Mouse (Mus musculus) frontal cortex, adult 2 months (tissue): ENCODE measurements around the gene Arhgdib. TPM values are rescaled to one million over a fixed set of nuclear protein-coding genes. Genes with fewer than 3 reads are reported as not detected.
"Not testable (repeated sequence)": the region's sequence is repeated elsewhere in the genome, so short reads cannot be mapped to it uniquely, and the experiment has no call there.

Experiments
- DNase-seq, 2 experiments: peaks; one replicate each; pipeline ENCODE4 v3.0.0; 2022; ENCODE audit warnings: low spot score in 1 of 2; ENCODE audit errors: extremely low spot score in 1 of 2
- polyA plus RNA-seq: library from polyadenylated mRNA; depleted of rRNA; stranded (reverse); fragments of >200 nt; gene quantifications from 2 replicates; pipeline ENCODE4 v1.2.3, GENCODE M21; 2012; rRNA removed

Arhgdib gene
- polyA plus RNA-seq, 1 experiment = 28.9 TPM

GRCm38 (mm10) chr6:136894532-136895339, 47.0 kb downstream of the Arhgdib start:
- no peak for DNase-seq

DNA sequence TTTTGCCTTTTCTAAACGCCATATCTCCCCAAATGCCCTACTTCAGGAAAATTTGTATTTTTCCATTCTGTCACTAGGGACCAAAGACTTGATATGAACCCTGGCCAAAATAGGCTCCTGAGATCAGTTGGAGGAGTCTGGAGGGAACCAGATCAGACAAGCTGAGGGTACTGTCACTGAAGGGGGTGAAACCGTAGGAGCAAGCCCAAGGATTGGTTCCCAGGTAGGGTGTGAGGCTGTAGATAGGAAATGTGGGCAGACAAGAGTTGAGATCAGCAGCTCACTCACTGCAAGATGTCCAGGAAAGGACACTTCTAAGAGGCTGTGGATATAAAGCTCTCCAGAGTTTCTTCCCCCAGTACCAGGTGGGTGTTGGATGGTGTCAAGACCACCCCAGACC, 49.7 kb downstream of the Arhgdib start:
- DNase-seq = no peak

- DNase-seq = peak in 1 of 2 experiments; percentile 35
Observed at GRCm38 (mm10) chr6:136889554-136889953, 52.1 kb downstream of the Arhgdib start.

- DNase-seq = no peak
Observed at GRCm38 (mm10) chr6:136889067-136889466, 52.6 kb downstream of the Arhgdib start.

GRCm38 (mm10) chr6:136887854-136888253, 53.8 kb downstream of the Arhgdib start:
- DNase-seq = no peak

- DNase-seq = not testable (repeated sequence)
Observed at GRCm38 (mm10) chr6:136884766-136885165, 56.9 kb downstream of the Arhgdib start.

DNA sequence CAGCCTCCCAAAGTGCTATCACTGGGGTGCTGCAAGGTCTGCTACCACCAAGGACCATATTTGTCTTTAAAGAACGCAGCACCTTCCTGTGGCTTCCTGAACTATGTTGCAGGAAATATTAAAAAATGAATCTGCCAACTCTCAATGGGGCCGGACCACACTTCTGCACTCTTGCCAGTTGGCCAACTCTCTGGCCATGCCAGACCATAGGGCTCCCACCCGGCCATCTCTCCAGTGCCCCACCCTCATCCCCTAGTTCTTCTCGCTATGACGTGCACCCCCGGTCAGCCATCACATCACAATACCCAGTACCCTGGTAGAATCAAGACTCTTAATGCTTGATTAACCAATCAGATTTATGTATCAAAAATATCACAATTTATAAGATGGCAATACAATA, 57.7 kb downstream of the Arhgdib start:
- no peak for DNase-seq

DNA sequence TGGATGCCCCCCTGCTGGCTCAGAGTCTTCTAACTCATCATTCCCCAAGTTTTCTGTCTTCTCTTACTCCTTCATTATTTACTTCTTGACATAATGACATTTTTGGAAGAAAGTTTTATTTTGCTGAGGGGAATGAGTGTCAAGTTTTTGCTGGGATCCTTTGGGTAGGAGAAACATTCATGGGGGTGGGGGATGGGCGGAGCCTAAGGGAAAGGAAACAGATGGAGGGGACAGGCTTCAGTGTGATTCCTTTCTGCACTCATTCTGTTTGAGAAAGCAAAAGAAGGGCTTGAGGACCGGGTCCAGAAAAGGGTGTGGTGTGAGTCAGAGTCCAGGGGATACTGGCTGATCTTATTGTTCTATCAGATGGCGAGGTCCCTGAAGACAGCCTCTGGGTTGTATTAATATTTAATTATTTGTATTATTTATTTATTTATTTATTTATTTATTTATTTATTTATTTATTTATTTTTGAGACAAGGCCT, 58.2 kb downstream of the Arhgdib start:
- DNase-seq = no peak

- DNase-seq = no peak
Observed at GRCm38 (mm10) chr6:136881678-136882077, 60.0 kb downstream of the Arhgdib start.

- DNase-seq = peak; percentile 36 to 78
Observed at GRCm38 (mm10) chr6:136875670-136876069, 66.0 kb downstream of the Arhgdib start, which contains the start of gene Mgp. TSS of gene Mgp (minus strand) at chr6:136875823.

- peak in 1 of 2 experiments; percentile 54 for DNase-seq
Observed at GRCm38 (mm10) chr6:136874599-136874998, 67.1 kb downstream of the Arhgdib start.

Other genes with a start within 250 kb of the Arhgdib start
- gene Gucy2c, start 160.1 kb downstream of the Arhgdib start, polyA plus RNA-seq = 0.10 and 0.13 TPM in 2 replicates
- gene Hist4h4, start 137.5 kb downstream of the Arhgdib start, polyA plus RNA-seq = 0.56 and 0.80 TPM in 2 replicates
- 103 and 145 TPM in 2 replicates for gene H2afj, start 133.7 kb downstream of the Arhgdib start, polyA plus RNA-seq
- 0.59 and 1.3 TPM in 2 replicates for gene BC049715, start 114.3 kb downstream of the Arhgdib start, polyA plus RNA-seq
- 60.8 and 72.5 TPM in 2 replicates for gene Wbp11, start 113.7 kb downstream of the Arhgdib start, polyA plus RNA-seq
- gene Smco3, start 106.4 kb downstream of the Arhgdib start, polyA plus RNA-seq = 3.8 and 4.2 TPM in 2 replicates
- gene Art4, start 84.2 kb downstream of the Arhgdib start, polyA plus RNA-seq = 0.50 and 0.62 TPM in 2 replicates
- 156 and 163 TPM in 2 replicates for gene Mgp, start 66.1 kb downstream of the Arhgdib start, polyA plus RNA-seq
- gene Erp27, start 19.7 kb downstream of the Arhgdib start, polyA plus RNA-seq = 0.18 TPM in 1 of 2 replicates, not detected in the other
- 0.50 and 1.1 TPM in 2 replicates for gene Pde6h, start 18.1 kb downstream of the Arhgdib start, polyA plus RNA-seq
- 18.4 and 22.2 TPM in 2 replicates for gene Rerg, start 228.6 kb upstream of the Arhgdib start, polyA plus RNA-seq